12 mouse cellular contexts compared by ENCODE assay signal in the genomic region with DNA sequence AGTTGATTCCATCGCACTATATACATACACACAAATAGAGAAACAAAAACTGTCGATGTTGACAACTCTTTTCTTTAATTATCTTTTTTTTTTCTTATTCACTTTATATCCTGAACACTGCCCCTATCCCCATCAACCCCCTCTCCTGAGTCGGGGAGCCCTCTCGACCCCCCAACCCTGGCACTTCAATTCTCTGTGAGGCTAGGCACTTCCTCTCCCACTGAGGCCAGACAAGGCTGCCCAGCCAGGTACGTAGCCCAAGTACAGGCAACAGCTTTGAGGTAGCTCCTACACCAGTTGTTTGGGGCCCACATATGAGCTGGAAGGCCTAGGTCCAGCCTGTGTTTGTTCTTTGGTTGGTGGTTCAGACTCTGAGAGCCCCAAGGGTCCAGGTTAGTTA. TPM values are rescaled to one million over a fixed set of nuclear protein-coding genes. Genes with fewer than 3 reads are reported as not detected.
DNase-seq lines count a peak whose midpoint lies in the region; ATAC-seq and TF ChIP-seq lines count a peak whose summit lies in the region.
"Had no signal": no experiment of that assay in that cellular context is flagged by ENCODE, and none has a peak within 500 bp of the region (broad histone marks: within the 10 kb centered on the region; RNA-seq: fewer than 3 reads in every experiment).

No protein-coding gene starts in this region.

- no peaks in the 10 kb centered on the region; the same call in 1 of the 2 replicates for H3K4me1 ChIP-seq in hindbrain, embryonic 14.5 days (replicated peaks; ENCODE audit: control insufficient read depth, insufficient read depth, low read length)
- 0 out of 2 replicates have a peak, but pooled peaks cover 5% of the 10 kb centered on the region for H3K4me1 ChIP-seq in midbrain, embryonic 14.5 days (ENCODE audit: control insufficient read depth, insufficient read depth, low read length)

- DNase-seq in cerebellum, adult 11-12 months = peak; percentile 56
- no peak for DNase-seq in cerebellum, postnatal 25 days
- DNase-seq in layer of hippocampus, adult 2 months (ENCODE audit: low spot score in 2 of 2) = no peak
- DNase-seq in layer of hippocampus, adult 8-10 months (ENCODE audit: low spot score in 2 of 2) = no peak
- no peak for DNase-seq in hindbrain, embryonic 14.5 days (ENCODE audit: low spot score)
- DNase-seq in midbrain, embryonic 14.5 days = no peak
- DNase-seq in thymus, adult 18-20 months = no peak
- no peak for DNase-seq in Muller cell, postnatal 12 days (ENCODE audit: inconsistent ontology term)

- WGBS in hindbrain, embryonic 14.5 days = 81% methylated on average over 5 of the region's 5 CpGs
- WGBS in midbrain, embryonic 14.5 days = 78% methylated on average over 5 of the region's 5 CpGs

- no peak overlapping the region; the same call in 1 of the 2 replicates for H3K4me3 ChIP-seq in layer of hippocampus, adult 2 months
- H3K4me3 ChIP-seq in hindbrain, embryonic 14.5 days (replicated peaks; ENCODE audit: low read length) = peak overlapping the region; percentile 79; the same call in 1 of the 2 replicates
- H3K4me3 ChIP-seq in midbrain, embryonic 14.5 days (replicated peaks; ENCODE audit: low read depth, low read length) = peak overlapping the region; percentile 77; the same call in 1 of the 2 replicates

- no peaks in the 10 kb centered on the region for H3K36me3 ChIP-seq in hindbrain, embryonic 14.5 days (replicated peaks; ENCODE audit: control insufficient read depth, insufficient read depth)
- no peaks in the 10 kb centered on the region for H3K36me3 ChIP-seq in midbrain, embryonic 14.5 days (ENCODE audit: control insufficient read depth, insufficient read depth, low read length)
- H3K36me3 ChIP-seq: stomach, embryonic 15.5 days had no signal

- peak overlapping the region; percentile 99; the same call in 1 of the 2 replicates for H3K27ac ChIP-seq in layer of hippocampus, adult 2 months
- H3K27ac ChIP-seq in hindbrain, embryonic 14.5 days = no peak overlapping the region
- H3K27ac ChIP-seq in midbrain, embryonic 14.5 days (replicated peaks; ENCODE audit: low read depth, low read length) = no peak overlapping the region

- peak overlapping the region; percentile 95 for H3K4me2 ChIP-seq in hindbrain, embryonic 14.5 days (replicated peaks)
- H3K4me2 ChIP-seq in midbrain, embryonic 14.5 days (ENCODE audit: low read length) = peak overlapping the region; percentile 76

- H3K27me3 ChIP-seq in hindbrain, embryonic 14.5 days (ENCODE audit: control insufficient read depth, insufficient read depth, low read length) = no peaks in the 10 kb centered on the region
- H3K27me3 ChIP-seq in midbrain, embryonic 14.5 days (ENCODE audit: control insufficient read depth, insufficient read depth, low read length) = no peaks in the 10 kb centered on the region
- H3K27me3 ChIP-seq: stomach, embryonic 15.5 days had no signal

- H3K9me3 ChIP-seq in hindbrain, embryonic 14.5 days (ENCODE audit: control insufficient read depth, low read length) = no peaks in the 10 kb centered on the region
- H3K9me3 ChIP-seq in midbrain, embryonic 14.5 days (ENCODE audit: control insufficient read depth, low read length) = no peaks in the 10 kb centered on the region
- H3K9me3 ChIP-seq: stomach, embryonic 15.5 days had no signal

- no peak for ATAC-seq in hindbrain, embryonic 14.5 days (ENCODE audit: low FRiP score)
- ATAC-seq in midbrain, embryonic 14.5 days (ENCODE audit: low FRiP score, low TSS enrichment) = no peak

- no peak for TF ChIP-seq CTCF in layer of hippocampus, adult 2 months (conservative IDR thresholded peaks at IDR 0.05)

- no peak overlapping the region for H3K9ac ChIP-seq in hindbrain, embryonic 14.5 days
- no peak overlapping the region for H3K9ac ChIP-seq in midbrain, embryonic 14.5 days (replicated peaks; ENCODE audit: low read length)
- H3K9ac ChIP-seq: stomach, embryonic 15.5 days had no signal

RNA-seq across cellular contexts. Expression of a gene that starts 0.7 kb away (rescaled TPM):
- total RNA-seq in layer of hippocampus, adult 2 months (2021) = 10 to 100 TPM; 32.0 to 33.5 TPM
- 10 to 100 TPM; 25.1 to 33.0 (median 28.2) TPM for total RNA-seq in layer of hippocampus, adult 8-10 months (2022)
- 17.8 and 18.1 TPM in 2 replicates for polyA plus RNA-seq in hindbrain, embryonic 14.5 days (2014; fragmentation: Nextera tagmentation; extraction: Ambion mirVana)
- polyA plus RNA-seq in midbrain, embryonic 14.5 days (2014; fragmentation: Nextera tagmentation; extraction: Ambion mirVana) = 13.9 and 19.1 TPM in 2 replicates

RNA-seq across cellular contexts. Expression of a gene that starts 36.5 kb away (rescaled TPM):
- not detected for total RNA-seq in layer of hippocampus, adult 2 months (2021)
- under 1 TPM in 1 of 4 experiments, not detected in 3; 0.64 TPM for total RNA-seq in layer of hippocampus, adult 8-10 months (2022)
- polyA plus RNA-seq in hindbrain, embryonic 14.5 days (2014; fragmentation: Nextera tagmentation; extraction: Ambion mirVana) = not detected in 2 replicates
- not detected in 2 replicates for polyA plus RNA-seq in midbrain, embryonic 14.5 days (2014; fragmentation: Nextera tagmentation; extraction: Ambion mirVana)
- total RNA-seq: adrenal gland, adult 2 months; heart, adult 18-20 months; MEL had no signal
- polyA plus RNA-seq: adrenal gland, adult 2 months; stomach, embryonic 15.5 days had no signal

RNA-seq across cellular contexts. Expression of a gene that starts 43.9 kb away (rescaled TPM):
- total RNA-seq in layer of hippocampus, adult 2 months (2021) = 10 to 100 TPM; 10.1 TPM
- 10 to 100 TPM in 3 of 4 experiments, 1 to 10 TPM in 1; 8.1 to 14.7 (median 11.0) TPM for total RNA-seq in layer of hippocampus, adult 8-10 months (2022)
- polyA plus RNA-seq in hindbrain, embryonic 14.5 days (2014; fragmentation: Nextera tagmentation; extraction: Ambion mirVana) = 21.7 and 22.0 TPM in 2 replicates
- 20.6 and 26.9 TPM in 2 replicates for polyA plus RNA-seq in midbrain, embryonic 14.5 days (2014; fragmentation: Nextera tagmentation; extraction: Ambion mirVana)
- total RNA-seq: MEL had no signal

RNA-seq across cellular contexts. Expression of a gene that starts 58.2 kb away (rescaled TPM):
- total RNA-seq in layer of hippocampus, adult 2 months (2021) = not detected
- total RNA-seq in layer of hippocampus, adult 8-10 months (2022) = not detected
- 15.6 and 16.0 TPM in 2 replicates for polyA plus RNA-seq in hindbrain, embryonic 14.5 days (2014; fragmentation: Nextera tagmentation; extraction: Ambion mirVana)
- polyA plus RNA-seq in midbrain, embryonic 14.5 days (2014; fragmentation: Nextera tagmentation; extraction: Ambion mirVana) = 10.3 and 12.5 TPM in 2 replicates
- total RNA-seq: adrenal gland, adult 2 months; heart, adult 18-20 months; MEL had no signal
- polyA plus RNA-seq: adrenal gland, adult 2 months had no signal
